Mouse (Mus musculus): ENCODE measurements around the gene Fancd2os. TPM values are rescaled to one million over a fixed set of nuclear protein-coding genes. Genes with fewer than 3 reads are reported as not detected.

Gene Fancd2os
- total and polyA plus RNA-seq, 2 experiments from 2014 or later, result 0.11 TPM; not detected in 1

DNA sequence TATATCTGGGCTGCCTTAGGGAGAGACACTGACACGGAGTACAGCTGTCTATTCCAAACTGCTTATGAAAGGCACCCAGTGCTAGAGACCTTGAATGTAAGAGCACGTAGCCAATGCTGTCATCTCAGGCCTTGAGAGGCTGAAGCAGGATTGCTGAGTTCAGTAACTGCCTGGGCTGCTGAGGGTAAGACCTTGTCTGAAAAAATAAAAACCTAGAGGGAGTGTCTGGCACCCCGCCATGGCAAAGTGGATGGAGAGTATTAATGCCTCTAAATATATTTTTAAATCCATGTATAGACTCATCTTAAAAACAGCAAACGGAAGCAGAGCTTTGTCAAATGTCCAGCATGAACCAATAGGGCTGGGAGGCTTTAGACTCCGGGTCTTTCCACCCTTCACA lies 682 bp downstream of the Fancd2os start:
- H3K27me3 ChIP-seq (ENCODE audit: insufficient read depth, low read length), result no peaks in the 10 kb centered on the region
- WGBS, result 74% methylated on average over 5 of the region's 5 CpGs
- no peaks in the 10 kb centered on the region for H3K9me3 ChIP-seq (ENCODE audit: low read length)
- H3K4me2 ChIP-seq (ENCODE audit: low read depth, low read length, poor library complexity, severe bottlenecking), result no peak overlapping the region
- DNase-seq (ENCODE audit: low spot score) (no peak), ATAC-seq (ENCODE audit: low FRiP score) (no peak)
- H3K9ac ChIP-seq (replicated peaks; ENCODE audit: low read length, poor library complexity, severe bottlenecking), result no peak overlapping the region
- no peaks in the 10 kb centered on the region for H3K4me1 ChIP-seq (ENCODE audit: insufficient read depth, low read length)
- no peak overlapping the region for H3K27ac ChIP-seq (ENCODE audit: low read depth, low read length)
- H3K36me3 ChIP-seq (ENCODE audit: insufficient read depth, low read length), result no peaks in the 10 kb centered on the region
- no peak for TF ChIP-seq CTCF (IDR thresholded peaks at IDR 0.05)
- no peak overlapping the region for H3K4me3 ChIP-seq (ENCODE audit: low read depth, low read length)

DNA sequence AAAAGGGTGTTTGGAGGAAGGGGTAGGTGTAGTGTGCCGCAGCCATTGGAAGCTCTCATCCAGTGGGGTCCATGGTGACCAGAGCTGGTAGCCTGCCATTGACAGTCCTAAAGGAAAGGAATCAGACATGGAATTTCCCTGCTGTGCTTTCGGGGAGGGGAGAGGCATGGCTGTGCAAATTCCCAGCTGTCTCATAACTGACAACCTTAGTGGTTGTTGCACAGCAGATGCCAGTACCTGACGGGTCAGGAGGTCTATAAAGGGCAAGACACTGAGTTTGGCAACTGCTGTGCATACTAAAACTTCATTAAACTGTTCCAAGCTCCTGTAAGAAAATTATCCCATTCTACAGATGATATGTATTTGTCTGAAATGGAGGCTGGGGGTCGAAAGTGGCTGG lies 2.6 kb downstream of the Fancd2os start:
- no peak for TF ChIP-seq CTCF (IDR thresholded peaks at IDR 0.05)
- Histone ChIP-seq H3K27me3 (ENCODE audit: insufficient read depth, low read length) (no peaks in the 10 kb centered on the region), H3K9me3 (ENCODE audit: low read length) (no peaks in the 10 kb centered on the region), H3K9ac (replicated peaks; ENCODE audit: low read length, poor library complexity, severe bottlenecking) (no peak overlapping the region), H3K36me3 (ENCODE audit: insufficient read depth, low read length) (no peaks in the 10 kb centered on the region), H3K4me3 (ENCODE audit: low read depth, low read length) (no peak overlapping the region), H3K27ac (ENCODE audit: low read depth, low read length) (no peak overlapping the region), H3K4me2 (ENCODE audit: low read depth, low read length, poor library complexity, severe bottlenecking) (no peak overlapping the region), H3K4me1 (ENCODE audit: insufficient read depth, low read length) (no peaks in the 10 kb centered on the region)
- ATAC-seq (ENCODE audit: low FRiP score), result no peak
- DNase-seq (ENCODE audit: low spot score), result no peak
- WGBS, result 90% methylated on average over 4 of the region's 4 CpGs

DNA sequence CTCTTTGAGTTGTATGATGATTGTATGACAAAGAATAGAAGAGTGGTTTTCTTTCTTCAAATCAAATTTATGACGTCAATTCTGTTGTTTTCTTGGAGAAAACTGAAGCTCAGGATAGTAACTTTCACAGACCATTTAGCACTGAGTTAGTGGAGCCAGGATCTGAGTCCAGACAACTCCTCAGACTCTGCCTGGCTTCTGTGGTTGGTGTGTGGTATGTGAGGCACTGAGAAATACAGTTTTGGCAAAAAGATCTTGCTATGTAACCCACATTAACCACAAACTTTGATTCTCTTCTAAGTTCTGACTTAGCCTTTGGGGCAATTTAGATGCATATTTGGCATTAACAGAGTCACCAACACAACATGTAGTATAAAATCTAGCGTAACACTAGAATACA lies 7.9 kb downstream of the Fancd2os start:
- H3K27me3 ChIP-seq (ENCODE audit: insufficient read depth, low read length), result no peaks in the 10 kb centered on the region
- no peak for TF ChIP-seq CTCF (IDR thresholded peaks at IDR 0.05)
- H3K4me1 ChIP-seq (ENCODE audit: insufficient read depth, low read length), result no peaks in the 10 kb centered on the region
- no peak for ATAC-seq (ENCODE audit: low FRiP score)
- H3K4me3 ChIP-seq (ENCODE audit: low read depth, low read length), result no peak overlapping the region
- DNase-seq (ENCODE audit: low spot score), result no peak
- H3K36me3 ChIP-seq (ENCODE audit: insufficient read depth, low read length), result no peaks in the 10 kb centered on the region
- H3K9me3 ChIP-seq (ENCODE audit: low read length), result no peaks in the 10 kb centered on the region
- H3K4me2 ChIP-seq (ENCODE audit: low read depth, low read length, poor library complexity, severe bottlenecking), result no peak overlapping the region
- H3K9ac ChIP-seq (replicated peaks; ENCODE audit: low read length, poor library complexity, severe bottlenecking), result no peak overlapping the region
- H3K27ac ChIP-seq (ENCODE audit: low read depth, low read length), result no peak overlapping the region
- 87% methylated on average over 2 of the region's 2 CpGs for WGBS

DNA sequence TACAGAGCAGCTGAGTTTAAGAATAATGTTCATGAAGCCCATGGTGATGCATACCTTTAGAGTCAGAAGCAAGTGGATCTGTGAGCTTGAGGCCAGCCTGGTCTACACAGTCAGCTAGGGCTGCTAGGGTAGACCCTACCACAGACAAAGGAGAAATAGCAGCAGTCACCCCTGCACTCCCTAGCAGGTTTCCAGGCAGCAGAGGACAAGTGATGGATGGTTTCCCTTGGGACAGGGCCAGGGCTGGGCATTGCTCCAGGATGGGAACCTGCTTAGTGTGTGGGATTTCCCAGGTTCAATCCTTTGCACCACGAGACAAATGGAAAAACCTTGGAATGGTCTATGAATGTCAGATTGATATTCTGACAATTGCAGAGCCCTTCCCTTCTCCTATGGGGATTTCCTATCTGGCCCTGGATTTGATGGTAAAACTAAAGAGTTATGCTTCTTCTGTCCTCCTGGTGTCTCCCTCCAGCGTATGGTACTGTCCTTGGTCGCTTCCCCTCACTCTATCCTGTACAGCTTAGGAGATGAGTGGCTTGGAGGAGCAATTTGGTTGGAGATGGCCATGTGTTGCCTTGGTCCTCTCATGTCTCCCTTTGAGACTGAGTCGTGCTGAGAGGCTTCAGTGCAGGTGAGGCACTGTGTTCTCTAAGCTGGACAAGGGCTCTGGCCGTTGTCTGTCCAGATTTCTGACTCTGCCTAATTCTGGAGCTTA lies 13.9 kb downstream of the Fancd2os start:
- Histone ChIP-seq H3K9ac (replicated peaks; ENCODE audit: low read length, poor library complexity, severe bottlenecking) (no peak overlapping the region), H3K4me2 (ENCODE audit: low read depth, low read length, poor library complexity, severe bottlenecking) (no peak overlapping the region), H3K4me1 (ENCODE audit: insufficient read depth, low read length) (no peaks in the 10 kb centered on the region), H3K36me3 (ENCODE audit: insufficient read depth, low read length) (no peaks in the 10 kb centered on the region), H3K9me3 (ENCODE audit: low read length) (no peaks in the 10 kb centered on the region), H3K27ac (ENCODE audit: low read depth, low read length) (no peak overlapping the region), H3K27me3 (ENCODE audit: insufficient read depth, low read length) (no peaks in the 10 kb centered on the region), H3K4me3 (ENCODE audit: low read depth, low read length) (no peak overlapping the region)
- TF ChIP-seq CTCF (IDR thresholded peaks at IDR 0.05), result no peak; the same call in 1 of the 2 replicates
- ATAC-seq (ENCODE audit: low FRiP score) (no peak), DNase-seq (ENCODE audit: low spot score) (peak; percentile 25)
- 72% methylated on average over 5 of the region's 5 CpGs for WGBS

DNA sequence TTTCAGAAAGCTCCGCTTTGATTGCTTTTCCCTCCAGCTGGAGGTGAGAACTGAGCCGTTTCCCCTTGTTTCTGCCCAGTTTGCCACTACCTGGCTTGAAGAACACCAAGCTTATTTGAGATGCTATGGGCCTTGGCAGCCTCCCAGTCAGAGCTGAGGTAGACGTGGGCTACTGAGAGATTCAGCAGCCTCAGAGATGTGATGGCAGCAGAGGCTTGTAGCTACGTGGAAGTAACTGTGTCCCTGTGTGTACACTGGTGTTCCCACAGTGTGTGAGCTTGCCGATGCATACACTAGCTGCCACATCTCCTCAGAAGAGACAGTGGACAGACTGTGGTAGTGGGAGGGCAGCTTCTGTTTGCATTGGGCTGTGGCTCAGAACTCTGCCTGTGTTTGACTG lies 15.4 kb downstream of the Fancd2os start:
- WGBS, result 91% methylated on average over 5 of the region's 5 CpGs
- no peak overlapping the region for H3K4me2 ChIP-seq (ENCODE audit: low read depth, low read length, poor library complexity, severe bottlenecking)
- no peak overlapping the region for H3K9ac ChIP-seq (replicated peaks; ENCODE audit: low read length, poor library complexity, severe bottlenecking)
- no peaks in the 10 kb centered on the region for H3K36me3 ChIP-seq (ENCODE audit: insufficient read depth, low read length)
- ATAC-seq (ENCODE audit: low FRiP score) (no peak), DNase-seq (ENCODE audit: low spot score) (no peak)
- H3K27me3 ChIP-seq (ENCODE audit: insufficient read depth, low read length), result no peaks in the 10 kb centered on the region
- H3K9me3 ChIP-seq (ENCODE audit: low read length), result no peaks in the 10 kb centered on the region
- H3K27ac ChIP-seq (ENCODE audit: low read depth, low read length), result no peak overlapping the region
- TF ChIP-seq CTCF (IDR thresholded peaks at IDR 0.05), result no peak
- H3K4me1 ChIP-seq (ENCODE audit: insufficient read depth, low read length), result no peaks in the 10 kb centered on the region
- H3K4me3 ChIP-seq (ENCODE audit: low read depth, low read length), result no peak overlapping the region

DNA sequence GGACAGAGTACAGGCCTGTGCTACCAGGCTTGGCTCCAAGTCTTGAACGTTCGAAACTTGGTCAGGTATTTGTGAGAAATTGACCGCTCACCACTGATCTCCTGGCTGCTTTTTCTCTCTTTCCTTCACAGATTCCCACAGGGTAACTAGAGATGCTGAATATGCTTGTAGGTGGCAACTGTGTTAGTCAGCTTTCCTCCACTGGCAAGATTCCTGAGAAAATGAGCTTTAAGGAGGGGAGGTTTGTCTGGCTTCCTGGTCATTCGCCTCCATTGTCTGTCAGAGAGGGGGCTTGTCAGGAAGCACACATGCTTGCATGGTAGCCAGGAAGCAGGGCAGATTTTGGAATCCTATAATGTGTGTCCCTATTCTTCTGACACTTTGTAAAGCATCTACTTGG lies 17.5 kb downstream of the Fancd2os start:
- WGBS, result 97% methylated on average over 4 of the region's 4 CpGs
- no peak overlapping the region for H3K4me2 ChIP-seq (ENCODE audit: low read depth, low read length, poor library complexity, severe bottlenecking)
- no peak overlapping the region for H3K4me3 ChIP-seq (ENCODE audit: low read depth, low read length)
- no peak for ATAC-seq (ENCODE audit: low FRiP score)
- no peaks in the 10 kb centered on the region for H3K9me3 ChIP-seq (ENCODE audit: low read length)
- TF ChIP-seq CTCF (IDR thresholded peaks at IDR 0.05), result no peak
- H3K36me3 ChIP-seq (ENCODE audit: insufficient read depth, low read length), result no peaks in the 10 kb centered on the region
- H3K27me3 ChIP-seq (ENCODE audit: insufficient read depth, low read length), result no peaks in the 10 kb centered on the region
- no peak overlapping the region for H3K27ac ChIP-seq (ENCODE audit: low read depth, low read length)
- H3K4me1 ChIP-seq (ENCODE audit: insufficient read depth, low read length), result no peaks in the 10 kb centered on the region
- no peak for DNase-seq (ENCODE audit: low spot score)
- H3K9ac ChIP-seq (replicated peaks; ENCODE audit: low read length, poor library complexity, severe bottlenecking), result no peak overlapping the region

Data from midbrain, postnatal 0 days (tissue).